Comparison of ENCODE assay signal across 8 mouse cellular contexts in genomic region chr9:35019372-35019771, GRCm38 (mm10).
DNase-seq lines count a peak whose midpoint lies in the region; ATAC-seq and TF ChIP-seq lines count a peak whose summit lies in the region.
"Had no signal": no experiment of that assay in that cellular context is flagged by ENCODE, and none has a peak within 500 bp of the region (broad histone marks: within the 10 kb centered on the region; RNA-seq: fewer than 3 reads in every experiment).

No protein-coding gene starts in this region.

- 13% methylated on average over 3 of the region's 3 CpGs for WGBS in intestine, embryonic 14.5 days
- 13% methylated on average over 3 of the region's 3 CpGs for WGBS in midbrain, postnatal 0 days

- H3K36me3 ChIP-seq in CH12.LX (replicated peaks in 1 of 2; ENCODE audit: control insufficient read depth in 1 of 2, insufficient read depth in 1 of 2, low read length in 1 of 2), result no peaks in the 10 kb centered on the region
- H3K36me3 ChIP-seq in intestine, embryonic 14.5 days (ENCODE audit: control insufficient read depth, insufficient read depth, low read length), result no peaks in the 10 kb centered on the region
- H3K36me3 ChIP-seq in midbrain, postnatal 0 days (ENCODE audit: insufficient read depth, low read length), result no peaks in the 10 kb centered on the region

- no peak overlapping the region for H3K4me3 ChIP-seq in CH12.LX (replicated peaks in 1 of 3; ENCODE audit: low read depth in 2 of 3, low read length in 2 of 3, poor library complexity in 1 of 3)
- H3K4me3 ChIP-seq in embryonic fibroblast, embryonic 13.5 days (ENCODE audit: insufficient read depth, low read length), result no peak overlapping the region
- H3K4me3 ChIP-seq in intestine, embryonic 14.5 days (ENCODE audit: low read depth, low read length), result no peak overlapping the region
- H3K4me3 ChIP-seq in midbrain, postnatal 0 days (ENCODE audit: low read depth, low read length), result no peak overlapping the region
- H3K4me3 ChIP-seq: erythroblast, embryonic 14.5 days had no signal

- H3K27ac ChIP-seq in CH12.LX (ENCODE audit: insufficient read depth, low read depth), result no peak overlapping the region
- H3K27ac ChIP-seq in embryonic fibroblast, embryonic 13.5 days (ENCODE audit: insufficient read depth, low read length), result no peak overlapping the region
- no peak overlapping the region for H3K27ac ChIP-seq in intestine, embryonic 14.5 days (ENCODE audit: low read depth)
- H3K27ac ChIP-seq in midbrain, postnatal 0 days (ENCODE audit: low read depth, low read length), result no peak overlapping the region

- no peak overlapping the region for H3K9ac ChIP-seq in CH12.LX (ENCODE audit: insufficient read depth, low read depth)
- H3K9ac ChIP-seq in intestine, embryonic 14.5 days (ENCODE audit: low read length), result no peak overlapping the region
- no peak overlapping the region for H3K9ac ChIP-seq in midbrain, postnatal 0 days (replicated peaks; ENCODE audit: low read length, poor library complexity, severe bottlenecking)

- H3K9me3 ChIP-seq in CH12.LX (replicated peaks; ENCODE audit: low read length), result peaks cover 4% of the 10 kb centered on the region
- H3K9me3 ChIP-seq in intestine, embryonic 14.5 days (ENCODE audit: control insufficient read depth, low read length), result no peaks in the 10 kb centered on the region
- no peaks in the 10 kb centered on the region for H3K9me3 ChIP-seq in midbrain, postnatal 0 days (ENCODE audit: low read length)

- no peaks in the 10 kb centered on the region for H3K79me2 ChIP-seq in CH12.LX (replicated peaks; ENCODE audit: control insufficient read depth, extremely low read depth, insufficient read depth, poor library complexity, severe bottlenecking)

- peaks cover 0 to 6% of the 10 kb centered on the region in 2 experiments; a peak in 1 of 4 replicates for H3K4me1 ChIP-seq in CH12.LX (ENCODE audit: control insufficient read depth in 1 of 2, insufficient read depth in 2 of 2)
- peaks cover 3% of the 10 kb centered on the region; the same call in 1 of the 2 replicates for H3K4me1 ChIP-seq in embryonic fibroblast, embryonic 13.5 days (ENCODE audit: control insufficient read depth, insufficient read depth, low read length)
- H3K4me1 ChIP-seq in intestine, embryonic 14.5 days (replicated peaks; ENCODE audit: control insufficient read depth, insufficient read depth, low read length), result peaks cover 7% of the 10 kb centered on the region; the same call in 1 of the 2 replicates
- H3K4me1 ChIP-seq in midbrain, postnatal 0 days (ENCODE audit: insufficient read depth, low read length), result 0 out of 2 replicates have a peak, but pooled peaks cover 6% of the 10 kb centered on the region

- TF ChIP-seq RAD21 in CH12.LX (IDR thresholded peaks at IDR 0.05; ENCODE audit: low read depth, low read length), result peak; percentile 75

- dilution Hi-C loops in CH12.LX (cut with MboI; ENCODE audit: extremely low pct_ligation_motif_present, extremely low pct_unique_long_range_greater_than_20kb, low sequenced_read_pairs), result no loop called here

- in situ Hi-C loops in CH12.LX (cut with MboI; ENCODE audit: low pct_ligation_motif_present, low pct_unique_long_range_greater_than_20kb, low sequenced_read_pairs), result loop anchor here (25.0 kb wide), 1 partner anchor 532 kb away; the partner anchor contains the start of gene Kirrel3

- TF ChIP-seq CTCF in CH12.LX (conservative IDR thresholded peaks at IDR 0.05 in 1 of 2, IDR thresholded peaks at IDR 0.05 in 1 of 2; ENCODE audit: low read depth in 2 of 2, low read length in 2 of 2), result peak; percentile 27 to 82; a peak in 2 of 4 replicates
- TF ChIP-seq CTCF in embryonic fibroblast, embryonic 13.5 days (IDR thresholded peaks at IDR 0.05; ENCODE audit: borderline replicate concordance, insufficient read depth, low read length), result peak; percentile 29; the same call in 1 of the 2 replicates
- peak; percentile 96 for TF ChIP-seq CTCF in midbrain, postnatal 0 days (IDR thresholded peaks at IDR 0.05)

- H3K4me2 ChIP-seq in CH12.LX (ENCODE audit: insufficient read depth, low read depth, poor library complexity, severe bottlenecking), result no peak overlapping the region
- H3K4me2 ChIP-seq in intestine, embryonic 14.5 days (ENCODE audit: low read length), result no peak overlapping the region
- H3K4me2 ChIP-seq in midbrain, postnatal 0 days (ENCODE audit: low read depth, low read length, poor library complexity, severe bottlenecking), result no peak overlapping the region

- no peak for TF ChIP-seq POLR2A in CH12.LX (IDR thresholded peaks at IDR 0.05; ENCODE audit: low read depth, low read length)
- no peak for TF ChIP-seq POLR2A in embryonic fibroblast, embryonic 13.5 days (IDR thresholded peaks at IDR 0.05; ENCODE audit: low read depth, low read length)

- TF ChIP-seq EP300 in CH12.LX (IDR thresholded peaks at IDR 0.05; ENCODE audit: low read length), result no peak

- no peak for ATAC-seq in intestine, embryonic 14.5 days (replicated peaks; ENCODE audit: low FRiP score, low TSS enrichment, low read depth)
- peak; percentile 60; the same call in 1 of the 2 replicates for ATAC-seq in midbrain, postnatal 0 days (ENCODE audit: low FRiP score)

- DNase-seq in CH12.LX (ENCODE audit: extremely low read depth) (peak; percentile 8), R1 (ENCODE audit: low read depth, low spot score) (peak; percentile 65)
- DNase-seq in intestine, embryonic 14.5 days (ENCODE audit: low spot score), result peak; percentile 74
- peak; percentile 56 to 67 for DNase-seq in left cerebral cortex, adult 8-10 months (ENCODE audit: low spot score in 2 of 2)
- DNase-seq in midbrain, postnatal 0 days (ENCODE audit: low spot score), result peak; percentile 90
- no peak for DNase-seq in spleen, adult 12 weeks (ENCODE audit: low spot score)

- peaks cover 11% of the 10 kb centered on the region for H3K27me3 ChIP-seq in CH12.LX (replicated peaks)
- peaks cover 17% of the 10 kb centered on the region for H3K27me3 ChIP-seq in intestine, embryonic 14.5 days (replicated peaks; ENCODE audit: control insufficient read depth, insufficient read depth, low read length)
- no peaks in the 10 kb centered on the region for H3K27me3 ChIP-seq in midbrain, postnatal 0 days (ENCODE audit: insufficient read depth, low read length)

TF ChIP-seq in CH12.LX, 34 proteins besides CTCF, POLR2A, EP300 and RAD21:
- peak; percentile 53 for TF ChIP-seq SMC3 (IDR thresholded peaks at IDR 0.05; ENCODE audit: low read depth, low read length)
- no peak for TF ChIP-seq NELFE (IDR thresholded peaks at IDR 0.05; ENCODE audit: low read depth, low read length)
- no peak for TF ChIP-seq USF2 (conservative IDR thresholded peaks at IDR 0.05; ENCODE audit: low read depth, low read length)
- TF ChIP-seq POLR2AphosphoS2 (IDR thresholded peaks at IDR 0.05; ENCODE audit: low read depth, low read length), result no peak
- TF ChIP-seq NRF1 (IDR thresholded peaks at IDR 0.05; ENCODE audit: low read depth, low read length), result no peak
- no peak for TF ChIP-seq ETS1 (conservative IDR thresholded peaks at IDR 0.05; ENCODE audit: low read depth, low read length)
- no peak for TF ChIP-seq ELF1 (IDR thresholded peaks at IDR 0.05; ENCODE audit: low read depth, low read length)
- no peak for TF ChIP-seq HCFC1 (IDR thresholded peaks at IDR 0.05; ENCODE audit: low read depth, low read length)
TF ChIP-seq in CH12.LX: peak in this region for 1.

Comparison
In these comparisons a context has a peak if more than half of its experiments do, and no peak if none do; other contexts are left out.
1. CTCF ChIP-seq: peak in every context shown above with its lines; median percentile 96 in midbrain, postnatal 0 days; 54 in CH12.LX; 29 in embryonic fibroblast, embryonic 13.5 days.